Mouse (Mus musculus) ES-E14 (cell line): ENCODE measurements around the gene Gm21915. TPM values are rescaled to one million over a fixed set of nuclear protein-coding genes. Genes with fewer than 3 reads are reported as not detected.

Experiments used
- DNase-seq: peaks from one replicate; pipeline ENCODE4 v3.0.0-alpha.2; 2013; ENCODE audit warnings: low read depth, low spot score
- H3K27ac ChIP-seq: 2 replicates; pipeline ENCODE4 v1.5.1; 2012; ENCODE audit warnings: low read depth, mild to moderate bottlenecking, low read length, moderate library complexity, mixed read lengths; ENCODE audit not compliant: poor library complexity, insufficient read depth, severe bottlenecking
- H3K36me3 ChIP-seq: 2 replicates; pipeline ENCODE4 v1.6.1; 2012; ENCODE audit warnings: mild to moderate bottlenecking, low read length, moderate library complexity, mixed read lengths; ENCODE audit not compliant: control insufficient read depth, poor library complexity, insufficient read depth, severe bottlenecking
- H3K4me1 ChIP-seq, 2 experiments: fragments of 150-350 bp in 1 of 2; sonication (generic) in 1 of 2; 2 replicates each; pipeline ENCODE4 v1.6.1; 2012; ENCODE audit warnings: low read length in 2 of 2, mild to moderate bottlenecking in 1 of 2, mixed read lengths in 1 of 2; ENCODE audit not compliant: control insufficient read depth in 2 of 2, insufficient read depth in 2 of 2, poor library complexity in 1 of 2
- H3K4me3 ChIP-seq, 2 experiments: fragments of 150-350 bp in 1 of 2; sonication (generic) in 1 of 2; 2 replicates each; pipeline ENCODE4 v1.5.1; 2012; ENCODE audit warnings: low read length in 2 of 2, low read depth in 1 of 2, mild to moderate bottlenecking in 1 of 2, mixed read lengths in 1 of 2; ENCODE audit not compliant: insufficient read depth in 1 of 2, poor library complexity in 1 of 2, severe bottlenecking in 1 of 2
- H3K9ac ChIP-seq: 2 replicates; pipeline ENCODE4 v1.6.1; 2012; ENCODE audit warnings: low read depth, mild to moderate bottlenecking, low read length, mixed read lengths; ENCODE audit not compliant: poor library complexity, insufficient read depth, severe bottlenecking
- H3K9me3 ChIP-seq: fragments of 150-350 bp; sonication (generic); 2 replicates; pipeline ENCODE4 v1.6.1; 2012; ENCODE audit warnings: low read depth, mild to moderate bottlenecking, low read length; ENCODE audit not compliant: control insufficient read depth, insufficient read depth
- CHD2 ChIP-seq: IDR thresholded peaks from 2 replicates; pipeline ENCODE4 v1.6.1; 2014; ENCODE audit warnings: mild to moderate bottlenecking, low read depth, low read length, inconsistent platforms
- HCFC1 ChIP-seq: IDR thresholded peaks from 2 replicates; pipeline ENCODE4 v1.6.1; 2012; ENCODE audit warnings: low read length, inconsistent platforms, borderline replicate concordance; ENCODE audit not compliant: insufficient read depth
- MAFK ChIP-seq: IDR thresholded peaks from 2 replicates; pipeline ENCODE4 v1.6.1; 2014; ENCODE audit warnings: mild to moderate bottlenecking, low read depth, low read length, inconsistent platforms; ENCODE audit not compliant: insufficient read depth
- ZC3H11A ChIP-seq: IDR thresholded peaks from 2 replicates; pipeline ENCODE4 v1.6.1; 2012; ENCODE audit warnings: low read depth, mild to moderate bottlenecking, inconsistent platforms, low read length, borderline replicate concordance
- ZNF384 ChIP-seq: IDR thresholded peaks from 2 replicates; pipeline ENCODE4 v1.6.1; 2012; ENCODE audit warnings: low read depth, low read length, inconsistent platforms
- in situ Hi-C, 2 experiments: fragments of 600-800 bp; cut with MboI; formaldehyde crosslinking; loops; one replicate each; pipeline ENCODE4 v1.15.1; 2025; ENCODE audit warnings: low sequenced_read_pairs in 2 of 2, inconsistent platforms in 1 of 2; ENCODE audit not compliant: unreplicated experiment in 2 of 2
- total RNA-seq: library from RNA; depleted of rRNA; stranded (reverse); fragments of 300-350 nt; gene quantifications from 2 replicates; pipeline ENCODE4 v1.2.3, GENCODE M21; 2012

Gm21915 gene
- total RNA-seq, 1 experiment, result 0.71 TPM

- peaks cover 0 to 21% of the 10 kb centered on the region in 2 experiments; a peak in 1 of 4 replicates for H3K4me1 ChIP-seq
- TF ChIP-seq ZNF384 (no peak), MAFK (no peak), HCFC1 (no peak), CHD2 (no peak), ZC3H11A (no peak)
- DNase-seq, result no peak
- no peak overlapping the region for H3K9ac ChIP-seq
- H3K36me3 ChIP-seq, result no peaks in the 10 kb centered on the region
- in situ Hi-C loops, result no loop called here
- no peak overlapping the region for H3K4me3 ChIP-seq
- H3K27ac ChIP-seq, result no peak overlapping the region
- no peaks in the 10 kb centered on the region for H3K9me3 ChIP-seq
These were observed 30.8 kb upstream of the Gm21915 start for GRCm38 (mm10) chr9:40639536-40640187.

- DNase-seq, result no peak
- Histone ChIP-seq H3K9me3 (no peaks in the 10 kb centered on the region), H3K4me3 (no peak overlapping the region), H3K4me1 (peaks cover 0 to 21% of the 10 kb centered on the region in 2 experiments; a peak in 1 of 4 replicates), H3K27ac (no peak overlapping the region), H3K9ac (no peak overlapping the region), H3K36me3 (no peaks in the 10 kb centered on the region)
- no peak for TF ChIP-seq ZC3H11A
- TF ChIP-seq CHD2, result no peak
- TF ChIP-seq HCFC1, result no peak
- TF ChIP-seq MAFK, result no peak
- no peak for TF ChIP-seq ZNF384
- in situ Hi-C loops, result no loop called here
These were observed 29.1 kb upstream of the Gm21915 start for GRCm38 (mm10) chr9:40641318-40641717.

DNA sequence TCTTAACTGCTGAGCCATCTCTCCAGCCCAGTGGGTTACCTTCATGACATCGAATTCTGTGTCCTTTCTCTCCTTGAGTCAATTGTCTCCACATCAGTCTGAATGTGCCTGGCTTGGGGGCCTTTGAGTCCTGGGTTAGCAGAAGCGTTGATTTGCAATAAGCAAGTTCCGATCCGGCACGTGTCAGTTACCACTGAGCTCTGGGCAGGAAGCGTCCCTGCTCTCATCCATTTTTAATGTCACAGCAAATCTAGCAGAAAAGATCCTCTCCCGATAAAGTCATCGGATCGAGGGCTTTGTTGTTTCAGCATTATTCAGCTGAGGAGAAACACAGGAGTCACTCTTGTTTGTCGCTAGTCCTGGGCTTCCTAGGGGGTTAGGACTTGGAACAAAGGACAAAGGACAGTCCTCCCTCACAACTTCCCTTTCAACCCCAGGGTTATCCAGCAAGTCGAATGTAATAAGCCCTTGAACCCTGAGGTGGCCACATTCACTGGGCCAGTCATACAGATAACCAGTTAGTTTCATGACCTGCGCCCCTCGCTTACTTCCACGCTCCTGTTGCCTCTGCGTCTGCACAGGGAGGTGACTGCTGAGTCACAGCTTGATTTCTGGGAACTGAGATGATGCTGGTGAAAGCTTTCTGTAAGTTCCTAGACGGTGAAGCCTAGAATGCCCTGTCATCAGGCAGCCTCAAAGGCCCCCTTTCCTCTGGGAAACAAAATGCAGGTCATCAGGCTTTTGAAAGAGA, 27.8 kb upstream of the Gm21915 start:
- Histone ChIP-seq H3K9me3 (no peaks in the 10 kb centered on the region), H3K27ac (no peak overlapping the region), H3K4me3 (no peak overlapping the region), H3K4me1 (peaks cover 0 to 20% of the 10 kb centered on the region in 2 experiments; a peak in 1 of 4 replicates), H3K36me3 (no peaks in the 10 kb centered on the region), H3K9ac (no peak overlapping the region; the same call in 1 of the 2 replicates)
- in situ Hi-C loops, result no loop called here
- TF ChIP-seq MAFK, result 0 out of 2 replicates have a peak, but pooled peaks have one; percentile 9
- no peak for TF ChIP-seq ZNF384
- no peak for DNase-seq

DNA sequence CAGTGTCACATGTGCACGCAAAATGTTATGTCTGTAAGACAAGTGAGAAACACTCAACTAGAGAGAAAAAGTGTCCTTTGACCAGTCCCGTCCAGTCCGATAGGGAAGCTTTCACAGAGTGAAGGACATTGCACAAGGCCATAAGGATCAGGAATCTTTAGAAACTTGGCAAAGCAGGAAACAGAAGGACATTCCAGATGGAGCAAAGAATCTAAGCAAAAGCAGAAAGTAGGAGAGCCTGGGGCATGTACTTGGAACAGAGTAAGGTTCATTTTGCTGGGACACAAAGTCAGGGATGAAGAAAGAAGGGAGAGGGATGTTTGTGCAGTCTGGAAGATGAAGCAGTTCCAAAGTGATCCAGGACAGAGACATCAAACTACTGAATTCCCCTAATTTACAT, 21.0 kb upstream of the Gm21915 start:
- TF ChIP-seq ZNF384 (no peak), CHD2 (no peak), ZC3H11A (no peak), MAFK (no peak), HCFC1 (no peak)
- in situ Hi-C loops, result no loop called here
- no peak for DNase-seq

More for the DNA sequence above, 21.0 kb upstream of the Gm21915 start:
- Histone ChIP-seq H3K27ac (no peak overlapping the region), H3K4me1 (peaks cover 0 to 4% of the 10 kb centered on the region in 2 experiments; a peak in 1 of 4 replicates), H3K4me3 (no peak overlapping the region), H3K9me3 (no peaks in the 10 kb centered on the region), H3K36me3 (no peaks in the 10 kb centered on the region), H3K9ac (no peak overlapping the region)
